Mouse (Mus musculus) cerebellum, adult (tissue): ENCODE data around the gene Cdc34.
"Not testable (repeated sequence)": the region's sequence is repeated elsewhere in the genome, so short reads cannot be mapped to it uniquely, and the experiment has no call there.

Experiments
- ATAC-seq: cut with Nextera tagmentation; 2 replicates; pipeline ENCODE4 v1.9.2; 2017; ENCODE audit warnings: mild to moderate bottlenecking, moderate library complexity, mixed read lengths; ENCODE audit not compliant: insufficient number of reproducible peaks, low FRiP score, low TSS enrichment

The Cdc34 gene

DNA sequence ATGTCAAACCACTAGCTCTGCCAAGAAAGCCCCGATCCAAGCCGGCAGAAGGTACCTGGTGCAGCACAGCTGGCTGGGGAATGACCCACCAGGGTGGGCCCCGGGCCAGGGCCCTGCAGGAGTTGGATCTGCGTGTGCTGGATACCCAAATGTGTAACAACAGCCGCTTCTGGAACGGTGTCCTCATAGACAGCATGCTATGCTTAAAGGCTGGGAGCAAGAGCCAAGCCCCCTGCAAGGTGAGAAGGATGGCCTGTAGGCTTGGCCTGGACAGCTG is 12.3 kb downstream of the Cdc34 start:
- ATAC-seq: no peak

DNA sequence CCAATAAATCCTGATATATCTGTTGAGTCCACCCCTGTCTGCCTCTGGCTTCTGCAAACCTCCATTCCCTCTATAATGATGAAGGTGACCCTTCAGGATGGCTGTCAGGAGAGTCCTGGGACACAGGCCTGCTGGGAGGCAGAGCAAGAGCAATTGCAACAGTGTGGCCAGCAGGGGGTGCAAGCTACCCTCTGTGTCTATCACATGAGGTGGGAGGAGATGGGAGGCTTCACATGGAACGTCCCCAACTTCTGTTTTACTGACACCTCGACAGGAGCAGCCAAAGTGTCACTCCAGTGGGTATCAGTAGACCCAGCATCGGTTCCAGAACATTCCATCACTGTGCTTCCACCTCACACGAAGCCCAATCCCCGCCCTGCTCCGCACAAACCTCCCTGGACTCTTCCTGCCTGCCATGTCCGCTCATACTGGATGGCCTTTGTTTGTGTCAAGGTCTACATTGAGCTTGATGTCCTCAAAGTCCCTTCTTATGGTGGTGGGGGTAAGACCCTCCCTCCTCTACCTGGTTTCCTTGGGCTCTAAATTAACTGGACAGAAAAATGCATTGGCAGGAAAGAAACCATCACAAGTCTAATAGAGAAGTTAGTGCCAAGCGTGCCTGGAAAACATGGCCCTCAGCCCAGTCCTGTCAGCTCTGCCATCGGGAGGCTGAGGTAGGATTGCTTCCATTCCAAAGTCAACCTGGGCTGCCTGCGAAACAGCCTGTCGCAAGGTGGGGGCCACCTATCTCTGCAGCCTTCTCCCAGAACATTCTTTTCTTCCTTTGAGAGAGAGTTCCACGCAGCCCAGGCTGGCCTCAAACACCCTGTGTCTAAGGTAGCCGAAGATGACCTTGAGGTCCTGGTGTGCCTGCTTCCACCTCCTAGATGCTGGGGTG is 13.5 kb downstream of the Cdc34 start:
- ATAC-seq: peak; percentile 66; the same call in 1 of the 2 replicates

DNA sequence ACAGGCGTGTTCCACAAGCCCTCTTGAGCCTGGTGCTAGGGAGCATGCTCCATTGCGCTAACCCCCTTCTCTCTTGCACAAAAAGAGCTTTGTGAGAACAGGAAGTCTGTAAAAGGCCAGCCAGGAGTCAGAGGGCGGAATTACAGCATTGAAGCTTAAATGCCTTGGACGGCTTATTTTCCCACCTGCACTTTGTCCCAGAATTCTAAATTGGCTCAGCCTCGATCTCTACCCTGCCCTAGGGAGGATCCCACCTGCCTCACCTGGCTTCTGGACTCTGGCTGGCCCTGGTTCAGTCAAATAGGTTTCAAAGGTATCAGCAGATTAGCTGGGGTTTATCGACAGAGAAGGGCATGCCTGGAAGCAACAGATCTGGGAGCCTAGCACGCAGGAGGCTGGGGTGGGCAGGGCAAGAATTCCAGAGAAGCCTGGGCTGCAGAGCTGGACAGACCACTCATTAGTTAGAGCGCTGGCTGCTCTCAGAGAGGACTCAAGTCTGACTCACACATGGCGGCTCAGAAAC is 14.2 kb downstream of the Cdc34 start:
- ATAC-seq: no peak

DNA sequence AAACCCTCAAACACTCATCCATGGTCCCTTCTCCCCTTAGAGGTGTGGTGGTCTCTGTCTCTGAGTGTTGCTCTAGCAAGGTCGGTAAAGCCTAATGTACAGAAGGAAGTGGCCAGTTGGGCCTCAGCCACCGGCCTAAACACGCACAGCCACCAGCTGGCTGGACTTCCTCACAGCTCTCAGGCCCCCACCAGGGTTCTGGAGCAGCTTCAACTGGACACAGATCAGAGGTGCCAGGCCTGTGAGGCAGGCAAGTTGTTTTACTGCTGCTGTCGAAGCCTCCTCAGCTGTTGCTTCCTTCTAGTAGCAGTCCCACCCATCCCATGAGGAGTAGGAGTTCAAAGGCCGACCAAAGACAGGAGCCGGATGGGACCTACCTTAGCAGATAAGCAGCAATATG is 15.9 kb downstream of the Cdc34 start:
- ATAC-seq: peak; percentile 60; the same call in 1 of the 2 replicates

- no peak for ATAC-seq
These were observed 16.5 kb downstream of the Cdc34 start for GRCm38 (mm10) chr10:79698459-79698858.

DNA sequence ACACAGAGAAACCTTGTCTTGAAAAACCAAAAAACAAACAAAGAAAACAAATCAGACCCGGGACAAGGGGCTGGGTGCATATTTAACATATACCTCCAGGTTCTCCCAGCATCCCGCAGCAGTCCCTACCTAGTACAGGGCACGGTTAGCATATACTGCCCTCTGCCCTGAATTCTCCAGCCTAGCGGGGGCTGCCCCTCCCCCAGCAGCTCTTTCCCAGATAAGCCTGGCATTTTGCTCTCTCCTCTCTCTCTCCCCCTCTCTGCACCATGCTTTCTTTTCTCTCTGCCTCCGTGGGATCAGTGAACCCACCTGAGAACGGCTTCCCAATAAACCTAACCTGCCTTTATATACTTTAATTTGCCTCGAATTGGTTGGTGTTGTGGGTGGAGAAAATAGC is 18.7 kb downstream of the Cdc34 start:
- no peak for ATAC-seq

- ATAC-seq: no peak
These were observed 19.6 kb downstream of the Cdc34 start for GRCm38 (mm10) chr10:79701443-79702129.

- ATAC-seq: not testable (repeated sequence)
These were observed 21.0 kb downstream of the Cdc34 start for GRCm38 (mm10) chr10:79702970-79703369.

- no peak for ATAC-seq
These were observed 21.5 kb downstream of the Cdc34 start for GRCm38 (mm10) chr10:79703541-79703940.

DNA sequence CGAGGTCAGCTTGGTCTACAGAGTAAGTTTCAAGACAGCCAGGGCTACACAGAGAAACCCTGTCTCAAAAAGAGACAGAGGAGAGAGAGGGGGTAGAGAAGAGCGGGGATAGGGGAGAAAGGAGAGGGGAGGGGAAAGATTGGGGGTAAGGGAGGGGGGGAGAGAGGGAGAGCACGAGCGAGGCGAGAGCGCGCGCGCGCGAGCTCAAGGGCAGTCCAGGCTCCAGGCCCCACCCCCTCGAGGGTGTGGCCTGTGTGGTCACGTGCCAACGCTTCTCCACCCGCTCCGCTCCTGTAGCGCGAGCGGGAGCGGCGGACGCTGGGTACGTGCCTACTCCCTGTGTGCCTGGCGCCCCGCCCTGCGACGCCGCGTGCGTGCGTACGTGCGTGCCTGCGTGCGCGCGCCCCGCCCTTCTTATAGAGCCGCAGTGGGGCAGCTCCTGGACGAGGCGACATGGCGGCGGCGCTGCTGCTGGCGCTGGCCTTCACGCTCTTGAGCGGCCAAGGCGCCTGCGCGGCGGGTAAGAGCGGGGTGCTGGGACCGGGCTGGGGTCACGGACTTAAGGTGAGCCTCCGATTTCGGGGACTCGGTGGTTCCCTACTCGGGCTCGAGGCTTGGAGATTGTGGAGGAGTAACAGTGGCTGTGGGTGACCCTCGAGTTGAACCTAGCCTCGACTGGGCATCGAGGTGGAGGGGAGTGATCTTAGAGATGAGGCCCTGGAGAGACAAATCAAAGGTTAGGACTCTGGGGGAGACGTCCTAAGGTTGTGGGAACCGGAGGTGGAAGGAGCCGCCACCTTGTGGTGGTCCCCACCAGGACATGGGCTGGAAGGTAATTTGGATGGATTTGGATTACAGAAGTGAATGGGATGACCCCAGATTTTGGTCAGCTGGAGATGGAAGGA is 22.3 kb downstream of the Cdc34 start, which contains the start of gene Bsg:
Gene Bsg, plus strand, starts transcription at position 427 of the 905 bp plus-strand sequence.
- peak; percentile 66 for ATAC-seq

DNA sequence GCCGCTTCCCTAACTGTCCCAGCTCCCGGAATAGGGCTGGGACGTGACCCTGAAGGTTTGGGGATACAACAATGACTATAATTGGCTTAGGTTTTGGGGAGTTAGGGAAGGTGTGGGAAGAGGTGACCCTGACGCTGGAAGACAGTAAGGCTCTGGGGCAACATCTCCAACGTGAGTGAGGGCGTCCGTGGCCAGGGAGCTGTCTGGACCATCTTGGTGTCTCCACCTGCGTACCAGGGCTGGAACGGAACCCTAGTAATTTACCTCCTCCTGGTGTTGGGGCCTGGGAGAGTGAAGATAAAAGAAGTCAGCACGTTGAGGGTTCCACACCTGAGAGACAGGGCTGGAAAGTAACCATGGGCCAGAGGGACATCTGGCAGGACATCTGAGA is 23.0 kb downstream of the Cdc34 start:
- ATAC-seq: no peak

DNA sequence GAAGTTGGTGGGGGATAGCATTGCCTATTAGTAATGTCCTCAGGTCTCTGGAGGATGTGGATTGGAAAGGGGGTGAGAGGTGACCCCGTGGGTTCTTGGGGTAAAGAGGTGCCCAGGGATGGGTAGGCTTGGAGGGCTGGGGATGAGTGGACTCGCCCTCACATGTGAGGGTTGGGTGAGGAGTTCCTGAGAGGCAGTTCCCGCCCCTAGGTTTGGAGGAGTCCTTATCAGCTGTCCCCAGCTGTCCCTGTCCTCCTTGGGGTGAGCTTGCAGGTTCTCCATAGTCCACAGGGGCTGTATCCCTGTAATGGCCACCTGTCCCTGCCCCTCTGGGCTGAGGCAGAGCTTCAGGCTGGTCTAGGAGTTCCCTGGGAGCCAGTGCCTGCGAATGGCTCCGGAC is 24.0 kb downstream of the Cdc34 start:
- no peak for ATAC-seq

- no peak for ATAC-seq
These were observed 24.6 kb downstream of the Cdc34 start for GRCm38 (mm10) chr10:79706406-79707094.

DNA sequence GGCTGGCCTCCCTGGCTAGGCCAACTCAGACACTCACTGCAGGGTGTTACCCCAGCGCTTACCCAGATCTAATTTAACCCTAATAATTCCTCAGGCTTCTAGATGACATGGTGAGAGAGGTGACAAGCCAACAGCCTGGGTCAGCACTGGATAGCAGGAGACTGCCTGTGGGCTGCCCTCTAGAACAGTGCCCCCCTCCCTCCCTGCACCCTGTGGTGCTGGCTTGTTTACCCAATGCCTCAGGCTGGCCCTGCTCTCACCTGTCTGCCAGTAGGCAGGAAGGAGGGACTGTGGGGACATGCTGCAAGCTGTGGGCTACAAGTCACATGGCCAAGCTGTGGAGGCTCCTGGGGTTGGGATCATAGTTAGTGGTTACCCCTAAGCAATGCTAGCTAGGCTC is 25.2 kb downstream of the Cdc34 start:
- ATAC-seq: peak; percentile 27; the same call in 1 of the 2 replicates

DNA sequence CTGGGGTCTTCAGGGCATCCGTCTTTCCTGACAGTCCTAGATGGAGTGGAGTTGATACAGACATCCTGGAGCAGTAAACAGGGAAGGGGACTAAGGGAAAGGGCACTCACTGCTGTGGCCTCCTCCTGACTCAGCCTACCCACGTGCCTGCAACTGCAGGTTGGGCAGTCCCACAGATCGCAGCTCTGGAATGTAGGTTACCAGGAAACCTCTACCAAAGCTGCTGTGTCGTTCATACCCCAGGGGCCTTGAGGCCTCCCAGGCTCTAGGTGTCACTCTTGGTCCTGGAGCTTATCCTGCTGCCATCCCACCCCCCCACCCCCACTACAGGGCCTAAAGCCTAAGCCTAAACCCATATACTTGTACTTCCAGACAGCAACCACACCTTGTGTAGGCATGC is 25.8 kb downstream of the Cdc34 start:
- ATAC-seq: no peak

- ATAC-seq: no peak
These were observed 26.7 kb downstream of the Cdc34 start for GRCm38 (mm10) chr10:79708668-79709067.

GRCm38 (mm10) chr10:79709307-79709706 is 27.3 kb downstream of the Cdc34 start:
- no peak for ATAC-seq

- no peak for ATAC-seq
These were observed 30.0 kb downstream of the Cdc34 start for GRCm38 (mm10) chr10:79712029-79712428.

- ATAC-seq: no peak
These were observed 30.6 kb downstream of the Cdc34 start for GRCm38 (mm10) chr10:79712499-79713126.
